Mouse (Mus musculus) mature B cell (primary cell): ENCODE data around the gene Nudcd2.
"Not testable (repeated sequence)": the region's sequence is repeated elsewhere in the genome, so short reads cannot be mapped to it uniquely, and the experiment has no call there.

Experiments used
- in situ Hi-C: fragments of 300-500 bp; cut with MboI; formaldehyde crosslinking; loops from 2 replicates; pipeline ENCODE4 v1.14.3; 2019

The Nudcd2 gene

GRCm38 (mm10) chr11:40733339-40734174 is at the start of gene Nudcd2, which contains the start of gene Hmmr:
Nudcd2 (plus strand) TSS chr11:40733667.
Hmmr (minus strand) TSS chr11:40733422.
- in situ Hi-C loops, result loop anchor here (10.0 kb wide), 1 partner anchor 49 kb away; no protein-coding TSS in a partner anchor

DNA sequence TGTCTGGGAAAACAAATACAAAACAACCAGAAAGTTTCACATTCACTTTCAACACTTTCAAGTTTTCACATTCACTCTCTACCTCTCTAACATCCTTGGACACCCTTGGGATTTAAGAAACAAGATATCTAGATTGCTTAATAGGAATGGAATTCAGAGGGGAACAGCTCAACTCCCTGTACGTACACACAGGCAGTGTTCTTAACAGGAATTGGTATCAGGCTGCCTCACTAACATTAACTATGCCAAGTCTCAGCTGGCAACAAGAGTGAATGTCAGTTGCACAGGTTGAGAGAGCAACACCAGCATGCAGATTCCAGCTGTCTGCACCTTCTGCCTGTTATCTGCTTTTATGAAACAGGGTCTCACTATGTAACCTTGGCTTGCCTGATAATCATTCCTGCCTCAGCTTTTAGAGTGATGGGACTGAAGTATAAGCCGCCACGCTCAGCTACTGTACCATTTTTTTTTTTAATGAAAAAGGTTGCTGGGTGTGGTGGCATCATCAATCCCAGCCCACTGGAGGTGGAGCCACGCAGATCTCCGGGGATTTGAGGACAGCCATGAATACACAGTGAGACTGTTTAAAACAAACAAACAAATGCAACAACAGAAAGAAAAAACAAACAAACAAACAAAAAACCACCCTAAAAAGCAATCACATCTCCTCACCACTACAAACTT is 42.9 kb upstream of the Nudcd2 start:
- in situ Hi-C loops, result no loop called here

- in situ Hi-C loops, result no loop called here
These were observed 41.4 kb upstream of the Nudcd2 start for GRCm38 (mm10) chr11:40692101-40692509.

- in situ Hi-C loops, result no loop called here
These were observed 40.7 kb upstream of the Nudcd2 start for GRCm38 (mm10) chr11:40692511-40693365.

- in situ Hi-C loops, result no loop called here
These were observed 40.0 kb upstream of the Nudcd2 start for GRCm38 (mm10) chr11:40693366-40693951.

- in situ Hi-C loops, result no loop called here
These were observed 39.0 kb upstream of the Nudcd2 start for GRCm38 (mm10) chr11:40694311-40695087.

DNA sequence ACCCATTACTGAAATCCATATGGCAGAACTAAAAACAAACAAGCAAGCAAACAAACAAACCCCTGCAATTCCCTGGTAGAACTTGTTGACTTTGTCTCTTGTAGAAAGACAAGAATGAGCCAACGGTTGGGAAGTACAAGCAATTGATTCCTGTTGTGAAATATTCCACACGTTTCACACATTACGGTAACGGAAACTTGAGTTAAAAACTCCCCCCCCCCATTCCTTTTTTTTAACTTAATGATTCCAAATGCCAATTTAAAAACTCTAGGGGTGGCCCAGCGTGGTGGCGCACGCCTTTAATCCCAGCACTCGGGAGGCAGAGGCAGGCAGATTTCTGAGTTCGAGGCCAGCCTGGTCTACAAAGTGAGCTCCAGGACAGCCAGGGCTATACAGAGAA is 38.4 kb upstream of the Nudcd2 start, which contains the start of gene Mat2b:
Gene Mat2b (minus strand): TSS at position 101 of the 400 bp plus-strand sequence.
- in situ Hi-C loops, result no loop called here

GRCm38 (mm10) chr11:40709899-40710298 is 23.6 kb upstream of the Nudcd2 start:
- in situ Hi-C loops, result not testable (repeated sequence)

DNA sequence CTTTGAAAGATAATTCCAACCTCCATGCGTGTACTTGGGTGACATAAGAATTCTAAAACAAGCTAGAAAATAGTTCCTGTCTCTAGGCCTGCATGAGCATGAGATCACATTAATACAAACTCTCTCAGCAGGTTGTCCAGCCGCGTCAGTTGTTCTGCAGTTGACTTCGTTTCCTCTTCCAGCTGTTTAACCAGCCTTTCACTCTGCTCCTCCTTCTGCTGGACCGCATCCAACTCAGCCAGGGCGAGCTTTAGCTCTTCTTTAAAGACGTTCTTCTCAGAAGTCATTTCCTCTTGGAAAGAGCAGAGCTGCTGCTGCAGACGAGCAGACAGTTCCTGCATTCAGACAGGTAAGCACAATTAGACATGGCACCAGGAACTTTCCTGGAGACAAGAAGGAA is 19.6 kb upstream of the Nudcd2 start:
- in situ Hi-C loops, result no loop called here

DNA sequence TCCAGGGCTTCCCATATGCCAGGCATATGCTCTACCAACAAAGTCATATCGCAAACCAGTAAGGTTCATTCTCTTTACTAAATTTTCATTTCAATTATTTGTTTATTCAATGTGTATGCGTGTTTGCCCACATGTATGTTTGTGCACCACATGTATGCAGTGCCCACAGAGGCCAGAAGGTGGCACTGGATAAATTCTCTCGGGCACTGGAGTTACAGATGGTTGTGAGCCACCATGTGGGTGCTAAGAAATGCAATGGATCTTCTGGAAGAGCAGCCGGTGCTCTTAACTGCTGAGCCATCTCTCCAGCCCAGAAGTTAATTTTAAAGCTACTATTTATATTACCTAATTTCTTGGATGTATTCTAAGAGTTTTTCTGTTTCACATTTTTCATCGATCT is 17.9 kb upstream of the Nudcd2 start:
- in situ Hi-C loops, result no loop called here

GRCm38 (mm10) chr11:40718324-40718723 is 15.1 kb upstream of the Nudcd2 start:
- in situ Hi-C loops, result no loop called here

- in situ Hi-C loops, result loop anchor here (10.0 kb wide), 1 partner anchor 48 kb away; no protein-coding TSS in a partner anchor
These were observed 499 bp upstream of the Nudcd2 start for GRCm38 (mm10) chr11:40732997-40733338.

GRCm38 (mm10) chr11:40734251-40734752 is 835 bp downstream of the Nudcd2 start:
- in situ Hi-C loops, result loop anchor here (10.0 kb wide), 1 partner anchor 50 kb away; no protein-coding TSS in a partner anchor

GRCm38 (mm10) chr11:40737369-40737768 is 3.9 kb downstream of the Nudcd2 start:
- in situ Hi-C loops, result loop anchor here (10.0 kb wide), 1 partner anchor 53 kb away; no protein-coding TSS in a partner anchor

DNA sequence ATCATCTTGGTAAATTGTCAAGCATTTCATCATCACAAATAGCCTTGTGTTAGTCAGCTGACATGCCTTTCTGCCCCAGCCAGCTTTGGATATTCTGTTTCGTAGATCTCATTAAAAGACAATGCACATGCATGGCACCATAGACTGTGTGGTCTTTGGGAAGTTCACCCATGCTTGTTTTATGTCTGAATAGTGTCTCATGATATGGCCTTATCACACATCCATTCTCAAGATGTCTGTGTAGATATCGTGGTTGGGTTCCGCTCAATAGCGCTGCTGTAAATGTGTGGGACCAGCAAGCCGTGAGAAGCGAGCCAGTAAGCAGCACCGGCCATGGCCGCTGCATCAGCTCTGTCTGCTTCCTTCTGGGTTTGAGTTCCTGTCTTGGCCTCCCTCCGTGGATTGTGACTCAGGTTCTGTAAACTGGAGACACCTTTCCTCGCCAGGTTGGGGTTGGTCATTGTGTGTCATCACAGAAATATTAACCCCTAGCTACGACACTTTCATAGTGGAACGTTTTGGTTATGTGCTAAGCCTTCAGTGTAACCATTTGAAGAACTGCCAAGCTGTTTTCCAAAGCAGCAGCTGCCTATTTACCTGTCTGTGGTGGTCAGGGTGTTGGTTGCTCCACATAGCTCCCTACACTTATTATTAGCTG is 8.3 kb downstream of the Nudcd2 start:
- in situ Hi-C loops, result no loop called here

- in situ Hi-C loops, result no loop called here
These were observed 10.9 kb downstream of the Nudcd2 start for GRCm38 (mm10) chr11:40744348-40744747.

DNA sequence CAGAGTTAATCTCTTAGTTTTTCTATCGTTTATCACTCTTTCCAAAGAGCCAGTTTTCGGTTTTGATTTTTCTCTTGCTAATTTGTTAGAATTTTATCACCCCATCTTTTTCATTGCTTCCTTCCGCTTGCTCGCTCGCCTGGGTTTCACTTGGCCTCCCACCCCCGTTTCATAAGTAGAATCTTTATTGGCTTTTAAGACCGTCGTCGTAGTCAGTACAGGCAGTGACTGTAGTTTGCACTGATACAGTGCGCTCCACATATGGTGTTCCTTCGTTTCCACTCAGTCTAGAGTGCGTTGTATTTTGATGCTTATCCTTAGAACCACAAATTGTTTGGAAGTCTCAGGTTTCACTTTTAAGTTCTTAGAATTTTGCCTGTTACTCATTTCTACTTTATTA is 12.9 kb downstream of the Nudcd2 start:
- in situ Hi-C loops, result no loop called here

DNA sequence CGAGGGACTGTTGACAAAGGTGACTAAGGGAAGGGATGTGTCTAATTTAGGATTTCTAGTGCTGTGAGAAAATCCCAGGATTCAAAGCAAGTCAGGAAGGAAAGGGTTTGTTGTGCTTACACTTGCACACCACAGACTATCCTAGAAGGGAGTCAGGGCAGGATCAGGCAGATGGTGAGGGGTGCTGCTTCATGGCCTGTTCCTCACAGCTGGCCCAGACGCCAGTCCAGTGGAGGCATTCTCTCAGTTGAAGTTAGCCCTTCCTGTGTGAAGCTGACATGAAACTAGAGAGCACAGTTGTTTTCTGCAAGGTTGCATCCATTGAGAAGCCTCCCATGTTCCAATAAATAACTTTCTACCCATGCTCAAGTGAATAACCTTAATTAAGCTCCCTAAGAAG is 14.2 kb downstream of the Nudcd2 start:
- in situ Hi-C loops, result no loop called here

GRCm38 (mm10) chr11:40753836-40754235 is 20.4 kb downstream of the Nudcd2 start:
- in situ Hi-C loops, result no loop called here

DNA sequence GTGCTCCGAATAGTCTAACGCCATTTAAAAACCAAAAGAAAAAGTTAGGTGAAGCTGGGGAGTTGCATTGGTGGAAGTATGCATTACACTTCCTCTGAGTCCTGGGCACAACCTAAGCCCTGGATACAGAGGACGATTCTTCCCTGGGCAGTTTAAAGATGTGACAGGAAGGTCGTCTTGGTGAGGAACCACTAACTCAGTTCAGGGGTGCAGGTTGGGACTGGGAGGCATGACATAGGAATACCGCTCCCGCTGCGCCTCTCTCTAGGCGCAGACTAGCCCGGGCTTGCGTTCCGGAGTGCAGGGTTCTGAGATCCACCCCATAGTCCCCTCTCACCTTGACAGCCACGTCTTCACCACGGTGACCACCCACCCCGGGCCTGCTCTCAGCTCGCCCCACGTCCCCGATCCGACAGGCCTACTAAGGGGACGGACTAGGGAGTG is 21.2 kb downstream of the Nudcd2 start:
- in situ Hi-C loops, result no loop called here
